Mouse (Mus musculus): ENCODE measurements around the gene Fgfr2.

DNA sequence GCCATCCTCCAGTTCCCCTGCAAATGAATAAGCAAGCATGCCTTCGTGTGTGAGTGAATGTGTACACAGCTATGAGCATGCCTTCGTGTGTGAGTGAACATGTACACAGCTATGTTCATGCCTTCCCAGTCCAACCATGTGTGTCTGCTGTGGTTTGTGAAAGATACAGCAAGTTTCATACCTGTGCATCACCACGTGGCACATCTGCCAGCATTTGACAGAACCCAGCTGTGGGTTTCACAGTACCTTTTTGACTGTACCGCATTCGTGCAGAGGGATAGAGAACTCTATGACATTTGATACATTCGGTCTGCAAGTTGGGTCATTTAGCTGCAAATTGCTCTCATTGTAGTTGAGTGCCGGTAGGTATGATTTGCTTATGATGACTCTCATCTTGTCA lies 1808.7 kb downstream of the Fgfr2 start:
- TF ChIP-seq HCFC1 (IDR thresholded peaks at IDR 0.05; ENCODE audit: borderline replicate concordance, insufficient read depth, low read length): no peak
- TF ChIP-seq CHD2 (IDR thresholded peaks at IDR 0.05; ENCODE audit: low read depth, low read length): no peak
- TF ChIP-seq ZC3H11A (IDR thresholded peaks at IDR 0.05; ENCODE audit: borderline replicate concordance, low read depth, low read length): no peak
